Mouse (Mus musculus): ENCODE measurements around the gene Nfkbib.
A peak's percentile ranks its signal among the peaks of the same experiment; 100 is the strongest.

Gene Nfkbib

DNA sequence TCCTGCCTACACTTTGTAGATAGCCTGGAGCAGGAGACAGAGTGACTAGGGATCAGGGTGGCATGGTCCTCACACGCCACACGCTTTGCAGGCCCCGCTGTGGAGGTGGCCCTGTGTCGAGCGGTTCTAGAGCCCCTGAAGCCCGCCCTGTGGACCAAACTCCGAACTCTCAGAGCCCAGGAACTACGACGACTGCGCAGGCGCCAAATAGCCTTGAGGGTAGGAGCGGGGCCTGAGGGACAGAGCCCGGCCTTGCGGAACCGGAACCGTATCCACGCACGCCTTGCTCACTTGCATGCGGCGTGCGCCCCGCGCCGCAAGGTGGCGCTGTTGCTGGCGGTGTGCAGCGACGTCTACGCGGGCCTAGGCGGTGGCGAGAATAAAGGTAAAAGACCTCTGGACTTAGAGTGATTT is 29.3 kb upstream of the Nfkbib start:
- peak; percentile 74 to 84 for DNase-seq

DNA sequence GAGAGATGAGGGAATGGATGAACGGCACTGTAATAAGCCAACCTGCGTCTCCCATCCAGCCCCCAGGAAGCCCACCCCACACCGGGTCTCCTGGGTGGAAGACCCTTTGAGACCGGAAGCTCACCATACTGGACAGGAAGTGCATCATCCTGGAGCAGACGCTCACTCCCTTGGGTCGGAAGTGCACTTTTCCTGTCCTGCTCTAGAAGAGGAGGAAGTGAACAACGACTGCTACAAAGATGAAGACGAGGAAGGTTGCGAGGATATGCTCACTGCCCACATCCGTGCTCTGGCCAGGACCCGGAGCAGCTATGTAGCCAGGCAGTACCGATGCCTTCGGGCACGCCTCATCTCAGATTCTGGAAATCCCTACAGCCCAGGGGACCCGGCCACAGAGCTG is 28.5 kb upstream of the Nfkbib start:
- peak in 1 of 2 experiments; percentile 43 for DNase-seq

DNA sequence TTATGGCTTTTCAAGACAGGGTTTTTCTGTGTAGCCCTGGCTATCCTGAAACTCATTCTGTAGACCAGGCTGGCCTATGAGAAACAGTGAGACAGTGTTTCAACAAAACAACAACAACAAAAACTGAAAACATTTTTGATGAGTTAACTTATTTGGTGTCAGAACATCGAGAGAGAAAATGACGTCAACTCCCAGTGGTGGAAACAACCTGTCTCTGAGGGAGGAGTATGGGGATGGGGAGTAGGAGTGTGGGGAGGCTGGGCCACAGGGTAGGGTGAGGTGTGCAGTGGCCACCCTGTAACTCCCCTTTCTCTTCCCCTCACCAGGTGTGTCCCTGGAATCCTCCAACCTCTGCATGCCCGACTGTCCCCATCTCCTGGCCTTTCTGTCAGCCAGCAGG is 27.2 kb upstream of the Nfkbib start:
- no peak for DNase-seq

DNA sequence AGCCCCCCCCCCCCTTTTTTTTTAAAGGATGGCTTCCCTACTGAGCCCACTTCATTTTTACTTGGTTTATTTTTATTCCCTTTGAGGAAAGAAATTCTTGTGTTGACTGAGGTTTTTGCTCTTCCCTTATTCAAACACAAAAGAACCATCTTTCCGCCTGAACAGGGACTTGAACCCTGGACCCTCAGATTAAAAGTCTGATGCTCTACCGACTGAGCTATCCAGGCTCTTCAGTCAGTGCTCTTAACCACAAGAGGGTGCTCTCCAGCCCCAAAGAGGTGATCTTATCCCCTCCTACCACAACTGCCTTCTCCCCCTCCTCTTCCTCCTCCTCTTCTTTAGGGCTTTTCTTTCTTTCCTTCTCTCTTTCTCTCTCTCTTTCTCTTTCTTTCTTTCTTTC is 26.5 kb upstream of the Nfkbib start:
- DNase-seq = no peak

- no peak for DNase-seq
These were observed 25.3 kb upstream of the Nfkbib start for GRCm38 (mm10) chr7:28792391-28793185.

GRCm38 (mm10) chr7:28791706-28792105 is 24.4 kb upstream of the Nfkbib start:
- DNase-seq = no peak

DNA sequence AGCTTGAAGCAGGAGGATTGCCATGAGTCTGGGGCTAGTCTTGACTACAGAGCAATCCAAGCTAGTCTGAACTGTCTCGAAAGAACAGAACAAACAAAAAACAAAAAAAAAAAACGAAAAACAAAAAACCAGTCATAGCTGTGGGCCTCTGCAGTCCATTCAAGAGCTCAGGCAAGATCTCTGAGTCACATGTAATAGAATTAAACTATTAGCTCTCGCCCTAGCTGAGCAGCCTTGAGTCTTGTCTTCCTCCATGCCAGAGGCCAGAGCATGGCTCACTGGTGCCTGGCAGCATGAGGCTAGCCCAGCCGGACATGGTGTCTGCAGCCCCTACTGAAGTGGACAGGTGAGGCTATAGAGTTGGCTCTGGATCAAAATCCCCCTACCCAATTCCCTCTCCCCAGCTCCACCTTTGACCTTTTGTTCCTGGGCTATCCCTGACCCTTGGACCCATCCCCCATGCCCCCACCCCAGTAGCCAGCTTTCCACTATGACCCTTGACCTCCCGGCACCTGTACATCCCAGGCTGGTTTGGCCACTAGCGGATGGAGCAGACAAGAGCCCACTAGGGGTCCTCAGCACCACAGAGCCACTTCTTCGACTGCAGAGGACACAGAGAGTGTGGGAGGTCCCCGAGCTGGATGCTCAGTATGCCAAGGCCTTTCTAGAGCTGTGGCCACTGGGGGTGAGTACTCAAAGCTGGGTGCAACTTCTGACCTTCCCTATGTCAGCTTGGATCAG is 22.9 kb upstream of the Nfkbib start:
- DNase-seq = no peak

GRCm38 (mm10) chr7:28789235-28789634 is 21.9 kb upstream of the Nfkbib start:
- DNase-seq = no peak

DNA sequence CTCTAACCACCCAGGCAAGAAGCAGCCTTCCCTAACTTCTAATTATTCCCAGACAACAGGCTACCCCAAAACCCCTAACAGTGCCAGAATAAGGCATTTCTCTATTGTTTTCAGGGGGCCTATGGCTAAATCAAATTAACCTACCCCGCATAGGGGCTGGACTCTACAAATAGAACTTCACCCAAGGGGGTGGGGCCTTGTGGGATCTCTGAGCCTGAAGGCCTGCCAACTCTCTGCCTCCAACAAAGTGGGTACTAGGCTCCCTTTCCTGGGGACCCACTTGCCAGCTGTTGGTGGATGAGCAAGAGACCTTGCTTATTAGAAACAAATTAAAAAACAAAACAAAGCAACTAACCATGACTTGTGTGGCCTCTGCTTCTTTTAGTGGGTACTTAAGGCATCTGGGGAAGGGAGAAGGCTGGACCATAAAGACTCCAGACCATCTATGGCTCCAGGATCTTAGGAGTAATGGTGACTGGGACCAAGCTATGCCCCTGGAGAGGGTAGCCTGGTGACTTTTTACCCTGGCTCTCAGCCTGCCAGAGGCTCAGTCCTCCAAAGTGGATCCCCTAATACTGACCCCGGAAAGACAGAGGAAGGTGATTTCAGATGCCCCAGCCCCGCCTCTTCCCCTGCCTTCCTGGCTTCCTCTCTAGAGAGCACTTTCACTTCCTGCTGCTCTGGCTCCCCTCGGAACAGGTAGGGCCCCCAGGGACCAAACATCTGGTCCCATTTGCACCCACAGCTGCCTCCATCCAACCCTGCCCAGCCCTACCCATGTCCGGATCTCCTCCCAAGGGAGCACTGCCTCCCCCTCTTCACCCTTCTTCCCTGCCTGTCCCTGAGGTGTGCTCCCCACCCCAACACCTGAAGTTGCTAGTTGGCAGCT is 21.2 kb upstream of the Nfkbib start, which contains the start of gene Rinl:
Gene Rinl (plus strand): TSS at position 663 of the 889 bp plus-strand sequence.
- peak; percentile 84 to 89 for DNase-seq

DNA sequence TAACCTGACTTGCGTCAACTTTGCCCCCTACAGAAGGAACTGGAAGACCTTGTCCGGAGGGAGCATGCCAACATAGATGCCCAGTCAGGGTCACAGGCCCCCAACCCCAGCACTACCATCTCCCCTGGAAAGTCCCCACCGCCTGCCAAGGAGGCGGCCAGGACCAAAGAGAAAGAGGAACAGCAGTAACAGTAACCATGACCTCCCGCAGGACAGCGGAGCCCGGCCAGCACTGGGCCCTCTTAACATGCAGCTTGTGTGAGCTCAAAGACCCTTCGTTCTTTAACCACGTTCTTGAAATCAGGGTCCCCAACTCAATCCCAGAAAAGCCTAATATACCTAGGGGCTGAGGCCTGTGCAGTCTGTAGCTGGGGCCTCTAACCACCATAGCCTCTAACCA is 20.6 kb upstream of the Nfkbib start:
- peak in 1 of 2 experiments; percentile 34 for DNase-seq

DNA sequence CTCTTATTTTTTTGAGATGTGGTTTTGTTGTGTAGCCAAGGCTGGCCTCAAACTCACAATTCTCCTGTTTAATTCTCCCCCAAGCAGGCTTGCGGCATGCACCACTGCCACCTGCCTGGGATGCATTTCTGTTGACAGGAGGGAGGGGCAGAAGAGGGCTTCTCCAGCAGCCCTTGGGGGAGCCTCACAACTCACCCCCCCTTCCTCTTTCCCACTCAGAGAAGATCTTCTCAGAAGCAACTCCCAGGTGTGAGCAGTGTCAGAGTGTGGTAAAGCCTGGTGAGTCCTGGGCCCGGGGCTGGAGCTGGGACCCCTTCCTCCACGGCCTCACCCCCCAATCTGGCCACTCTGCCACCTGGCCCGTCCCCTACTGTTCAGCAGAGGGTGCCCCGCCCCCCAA is 17.8 kb upstream of the Nfkbib start:
- no peak for DNase-seq

DNA sequence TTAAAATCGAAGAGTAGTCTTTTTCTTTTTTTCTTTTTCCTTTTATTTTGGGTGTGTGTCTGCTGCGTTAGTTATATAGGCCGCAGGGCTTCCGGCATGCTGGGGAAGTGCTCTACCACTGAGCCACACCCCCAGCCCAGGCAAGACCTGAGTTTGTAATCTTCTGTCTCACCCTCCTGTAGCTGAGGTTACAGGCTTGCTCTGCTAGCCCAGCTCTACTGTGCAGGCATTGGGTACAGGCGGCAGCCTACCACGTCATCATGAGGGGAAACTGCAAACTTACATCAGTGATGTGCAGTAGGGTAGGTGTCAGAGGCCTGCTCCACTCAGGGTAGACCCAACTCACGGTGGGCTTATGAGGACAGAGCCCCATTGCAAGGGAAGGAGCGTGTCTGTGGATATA is 13.9 kb upstream of the Nfkbib start:
- DNase-seq = peak; percentile 62 to 64

- peak in 1 of 2 experiments; percentile 46 for DNase-seq
These were observed 13.5 kb upstream of the Nfkbib start for GRCm38 (mm10) chr7:28780857-28781256.

- peak; percentile 74 to 93 for DNase-seq
These were observed 12.9 kb upstream of the Nfkbib start for GRCm38 (mm10) chr7:28780067-28780658.

- DNase-seq = no peak
These were observed 11.5 kb upstream of the Nfkbib start for GRCm38 (mm10) chr7:28778825-28779224.

DNA sequence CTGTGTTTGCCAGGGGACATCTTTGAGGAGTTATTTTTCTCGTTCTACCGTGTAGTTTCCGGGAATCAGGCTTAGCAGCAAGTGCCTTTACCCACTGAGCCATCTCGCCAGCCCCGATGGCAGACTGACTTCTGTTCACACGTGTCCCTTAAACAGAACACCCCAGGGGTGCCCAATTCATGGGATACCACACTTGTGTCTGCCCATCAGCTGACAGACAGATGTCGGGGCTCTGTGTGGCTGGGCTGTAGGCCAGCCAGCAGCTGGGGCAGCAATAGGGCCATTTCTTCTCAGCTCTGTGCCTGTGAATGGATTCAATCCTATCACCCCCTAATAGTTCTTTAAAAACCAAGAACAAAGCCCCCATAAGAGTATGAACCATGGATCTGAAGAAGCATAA is 7.8 kb upstream of the Nfkbib start:
- no peak for DNase-seq

DNA sequence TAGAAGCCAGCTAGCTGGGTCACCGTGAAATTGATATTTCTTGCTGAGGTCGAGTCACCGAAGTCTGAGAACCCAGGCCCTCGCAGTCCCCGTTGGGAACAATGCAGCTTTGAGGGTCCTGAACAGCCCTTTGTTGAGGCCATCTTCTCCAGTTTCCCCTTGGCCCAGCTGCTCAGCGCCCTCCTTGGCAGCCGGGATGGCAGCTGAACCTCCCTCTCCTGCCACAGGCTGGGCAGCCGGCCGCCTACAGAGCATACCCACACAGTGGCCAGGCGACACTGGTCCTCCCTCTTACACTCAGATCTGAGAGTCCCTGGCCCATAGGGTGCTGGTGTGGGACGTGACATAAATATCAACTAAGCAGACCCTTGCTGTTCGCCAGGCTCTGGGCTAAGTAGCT is 6.9 kb upstream of the Nfkbib start:
- DNase-seq = no peak

DNA sequence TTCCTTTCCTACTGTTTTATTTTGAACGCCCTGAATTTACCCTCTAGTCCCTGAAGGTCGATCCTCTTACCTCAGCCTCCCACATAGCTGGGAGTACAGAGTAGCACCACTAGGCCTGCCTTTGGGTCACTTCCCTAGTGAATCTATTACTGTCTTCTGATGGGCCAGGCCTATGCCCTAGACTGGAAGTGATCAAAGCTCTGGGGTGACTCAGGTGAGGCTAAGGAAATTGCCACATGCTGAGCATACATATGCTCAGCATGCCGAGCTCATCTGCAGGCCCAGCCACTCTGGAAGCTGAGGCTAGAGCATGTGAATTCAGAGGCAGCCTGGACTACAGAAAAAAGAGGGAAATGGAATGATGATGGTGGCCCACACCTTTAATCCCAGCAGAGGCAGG is 5.9 kb upstream of the Nfkbib start:
- DNase-seq = no peak

DNA sequence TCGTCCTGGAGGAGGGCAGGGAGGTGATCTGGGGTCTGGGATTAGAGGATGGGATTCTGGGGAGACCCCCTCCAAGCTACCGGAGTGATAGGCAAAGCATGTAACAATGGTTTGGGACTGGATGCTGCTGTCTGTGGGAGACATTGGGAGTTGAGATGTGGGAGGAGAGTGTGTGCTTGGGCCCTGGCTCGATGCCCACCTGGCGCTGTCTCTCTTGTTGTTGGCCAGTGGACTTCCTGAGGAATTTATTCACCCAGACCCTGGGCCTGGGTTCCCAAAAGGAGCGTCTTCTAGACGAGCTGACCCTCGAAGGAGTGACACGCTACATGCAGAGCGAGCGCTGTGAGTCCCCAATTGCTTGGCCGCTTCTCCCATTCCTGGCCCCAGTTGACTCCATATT is 4.6 kb upstream of the Nfkbib start:
- no peak for DNase-seq

- no peak for DNase-seq
These were observed 3.0 kb upstream of the Nfkbib start for GRCm38 (mm10) chr7:28770309-28770708.

GRCm38 (mm10) chr7:28769414-28769958 is 2.2 kb upstream of the Nfkbib start:
- DNase-seq = no peak

- no peak for DNase-seq
These were observed 402 bp downstream of the Nfkbib start for GRCm38 (mm10) chr7:28766910-28767309.
